Mouse (Mus musculus) gastrocnemius, adult 2 months (tissue): Measurements from ENCODE around the gene Pim1. TPM values are rescaled to one million over a fixed set of nuclear protein-coding genes. Genes with fewer than 3 reads are reported as not detected.
"Not testable (repeated sequence)": the region's sequence is repeated elsewhere in the genome, so short reads cannot be mapped to it uniquely, and the experiment has no call there.

Experiments
- DNase-seq: peaks from one replicate; pipeline ENCODE4 v3.0.0; 2022
- H3K27ac ChIP-seq: fragments of 200-600 bp; 2 replicates; pipeline ENCODE4 v1.8.1; 2022; ENCODE audit warnings: mild to moderate bottlenecking
- H3K4me3 ChIP-seq: fragments of 200-600 bp; 2 replicates; pipeline ENCODE4 v1.8.1; 2022; ENCODE audit warnings: mild to moderate bottlenecking, moderate library complexity
- CTCF ChIP-seq: fragments of 200-600 bp; IDR thresholded peaks from 2 replicates; pipeline ENCODE4 v1.8.1; 2022; ENCODE audit warnings: antibody characterized with exemption, mild to moderate bottlenecking, moderate library complexity
- intact Hi-C: fragments of 180-260 bp; cut with DNase I; formaldehyde crosslinking; loops from one replicate; pipeline ENCODE4 v1.15.1; 2025
- long read RNA-seq, 2 experiments: library from polyadenylated mRNA; stranded (forward); transcript quantifications; one replicate each; pipeline ENCODE4 v2.0.0; 2021
- total RNA-seq, 2 experiments: library from RNA; stranded (reverse); gene quantifications; 2 replicates each; pipeline ENCODE4 v1.2.3; 2021

Gene Pim1
- total RNA-seq, result 10 to 100 TPM; 13.8 to 35.2 TPM
- long read RNA-seq, experiment 1, partial matches to known transcripts, result 0 of 6 reads
- long read RNA-seq, experiment 1, other reads (novel, unspliced or antisense), result 0 of 6 reads
- long read RNA-seq, experiment 2, transcript Pim1-201 (6 exons, 2,698 nt), result major isoform, 8 of 12 reads
- long read RNA-seq, experiment 2, partial matches to known transcripts, result 0 of 12 reads
- long read RNA-seq, experiment 2, other reads (novel, unspliced or antisense), result 4 of 12 reads

- intact Hi-C loops, result loop anchor here (2.0 kb wide), 1 partner anchor 32 kb away; no protein-coding TSS in a partner anchor
- TF ChIP-seq CTCF, result no peak; the same call in 1 of the 2 replicates
- Histone ChIP-seq H3K27ac (peak within 1 kb of the TSS; percentile 98), H3K4me3 (peak within 1 kb of the TSS; percentile 92)
- peak; percentile 78 for DNase-seq
Observed at GRCm38 (mm10) chr17:29490713-29491581, at the start of gene Pim1. TSS of gene Pim1 (plus strand) at chr17:29490753.

GRCm38 (mm10) chr17:29441562-29441961, 49.0 kb upstream of the Pim1 start:
- Histone ChIP-seq H3K27ac (peak overlapping the region; percentile 78), H3K4me3 (no peak overlapping the region)
- no peak for TF ChIP-seq CTCF
- intact Hi-C loops, result no loop called here
- no peak for DNase-seq

GRCm38 (mm10) chr17:29442131-29442557, 48.4 kb upstream of the Pim1 start:
- Histone ChIP-seq H3K4me3 (peak overlapping the region; percentile 29; the same call in 1 of the 2 replicates), H3K27ac (peak overlapping the region; percentile 78)
- intact Hi-C loops, result no loop called here
- DNase-seq, result no peak
- no peak for TF ChIP-seq CTCF

- intact Hi-C loops, result no loop called here
- DNase-seq, result peak; percentile 39
- Histone ChIP-seq H3K27ac (peak overlapping the region; percentile 20; the same call in 1 of the 2 replicates), H3K4me3 (no peak overlapping the region)
- TF ChIP-seq CTCF, result no peak
Observed at GRCm38 (mm10) chr17:29443724-29444123, 46.8 kb upstream of the Pim1 start.

GRCm38 (mm10) chr17:29445072-29445471, 45.5 kb upstream of the Pim1 start:
- DNase-seq, result no peak
- Histone ChIP-seq H3K4me3 (no peak overlapping the region), H3K27ac (no peak overlapping the region)
- intact Hi-C loops, result no loop called here
- no peak for TF ChIP-seq CTCF

- Histone ChIP-seq H3K4me3 (no peak overlapping the region), H3K27ac (no peak overlapping the region)
- intact Hi-C loops, result no loop called here
- TF ChIP-seq CTCF, result no peak
- no peak for DNase-seq
Observed at GRCm38 (mm10) chr17:29447323-29447722, 43.2 kb upstream of the Pim1 start.

GRCm38 (mm10) chr17:29448055-29448454, 42.5 kb upstream of the Pim1 start:
- intact Hi-C loops, result no loop called here
- Histone ChIP-seq H3K4me3 (no peak overlapping the region), H3K27ac (no peak overlapping the region)
- no peak for TF ChIP-seq CTCF
- no peak for DNase-seq

GRCm38 (mm10) chr17:29448561-29448960, 42.0 kb upstream of the Pim1 start:
- TF ChIP-seq CTCF, result no peak
- Histone ChIP-seq H3K4me3 (no peak overlapping the region), H3K27ac (no peak overlapping the region)
- no peak for DNase-seq
- intact Hi-C loops, result no loop called here

- intact Hi-C loops, result no loop called here
- H3K4me3 ChIP-seq, result peak overlapping the region; percentile 49
- TF ChIP-seq CTCF, result no peak
- peak overlapping the region; percentile 81 for H3K27ac ChIP-seq
- DNase-seq, result peak; percentile 31
Observed at GRCm38 (mm10) chr17:29450899-29451840, 39.4 kb upstream of the Pim1 start.

GRCm38 (mm10) chr17:29451841-29452210, 38.7 kb upstream of the Pim1 start:
- peak overlapping the region; percentile 81 for H3K27ac ChIP-seq
- intact Hi-C loops, result no loop called here

GRCm38 (mm10) chr17:29454119-29454518, 36.4 kb upstream of the Pim1 start:
- peak; percentile 34; the same call in 1 of the 2 replicates for TF ChIP-seq CTCF
- H3K4me3 ChIP-seq, H3K27ac ChIP-seq, DNase-seq: not testable (repeated sequence)
- intact Hi-C loops, result loop anchor here (2.0 kb wide), 1 partner anchor 31 kb away; no protein-coding TSS in a partner anchor

More at GRCm38 (mm10) chr17:29451841-29452210, 38.7 kb upstream of the Pim1 start:
- no peak for TF ChIP-seq CTCF
- H3K4me3 ChIP-seq, result no peak overlapping the region
- DNase-seq, result no peak
